Mouse (Mus musculus) lung, postnatal 0 days (tissue): ENCODE results near the gene Crabp2.
A peak's percentile ranks its signal among the peaks of the same experiment; 100 is the strongest.

Experiments
- CTCF ChIP-seq: IDR thresholded peaks from 2 replicates; pipeline ENCODE4 v1.5.1; 2016; ENCODE audit warnings: antibody characterized with exemption, mild to moderate bottlenecking
- EP300 ChIP-seq: IDR thresholded peaks from 2 replicates; pipeline ENCODE4 v1.6.1; 2016; ENCODE audit warnings: antibody characterized with exemption, mild to moderate bottlenecking, control low read depth

GRCm38 (mm10) chr3:87960586-87961191 lies 12.2 kb downstream of the Crabp2 start:
- TF ChIP-seq CTCF (peak; percentile 98), EP300 (no peak)
